Mouse (Mus musculus) heart, embryonic 13.5 days (tissue): ENCODE results near the gene Fnip2. TPM values are rescaled to one million over a fixed set of nuclear protein-coding genes. Genes with fewer than 3 reads are reported as not detected.

Source experiments
- ATAC-seq: fragments of 200-750 bp; cut with Nextera tagmentation; 2 replicates; pipeline ENCODE4 v1.8.0; 2017; ENCODE audit warnings: moderate TSS enrichment; ENCODE audit not compliant: insufficient number of reproducible peaks, low FRiP score, low TSS enrichment; ENCODE audit errors: extremely low read depth
- H3K27ac ChIP-seq: fragments of 300-500 bp; sonication (generic); replicated peaks from 2 replicates; pipeline ENCODE4 v1.5.1; 2015; ENCODE audit warnings: moderate library complexity, mild to moderate bottlenecking, inconsistent platforms
- H3K27me3 ChIP-seq: fragments of 300-500 bp; sonication (generic); replicated peaks from 2 replicates; pipeline ENCODE4 v1.6.1; 2015; ENCODE audit warnings: mild to moderate bottlenecking, inconsistent platforms
- H3K36me3 ChIP-seq: fragments of 300-500 bp; sonication (generic); 2 replicates; pipeline ENCODE4 v1.6.1; 2015; ENCODE audit warnings: mild to moderate bottlenecking, inconsistent platforms
- H3K4me1 ChIP-seq: fragments of 300-500 bp; sonication (generic); 2 replicates; pipeline ENCODE4 v1.6.1; 2015; ENCODE audit warnings: inconsistent platforms
- H3K4me2 ChIP-seq: fragments of 300-500 bp; sonication (generic); 2 replicates; pipeline ENCODE4 v1.6.1; 2015; ENCODE audit warnings: inconsistent platforms, mild to moderate bottlenecking, moderate library complexity
- H3K4me3 ChIP-seq: fragments of 300-500 bp; sonication (generic); 2 replicates; pipeline ENCODE4 v1.5.1; 2015; ENCODE audit warnings: moderate library complexity, mild to moderate bottlenecking, inconsistent platforms
- H3K9ac ChIP-seq: fragments of 300-500 bp; sonication (generic); 2 replicates; pipeline ENCODE4 v1.6.1; 2015; ENCODE audit warnings: inconsistent platforms, mild to moderate bottlenecking, moderate library complexity
- H3K9me3 ChIP-seq: fragments of 300-500 bp; sonication (generic); 2 replicates; pipeline ENCODE4 v1.6.1; 2016; ENCODE audit warnings: inconsistent platforms
- WGBS: fragments of 180-500 bp; shearing (Covaris S2); methylation state at CpG from one replicate; pipeline ENCODE4 v1.1.7; 2015; ENCODE audit warnings: mixed read lengths; 5-methylcytosine and 5-hydroxymethylcytosine counted together
- polyA plus RNA-seq: library from polyadenylated mRNA; unstranded; fragments of >200 nt; fragmentation: Nextera tagmentation; extraction: Ambion mirVana; gene quantifications from 2 replicates; pipeline ENCODE4 v1.2.1, GENCODE M21; 2015

Fnip2 gene
- polyA plus RNA-seq, 1 experiment from 2014 or later, result 2.2 TPM

GRCm38 (mm10) chr3:79563511-79563910 is 4.1 kb downstream of the Fnip2 start:
- H3K4me2 ChIP-seq, result no peak overlapping the region
- H3K36me3 ChIP-seq, result no peaks in the 10 kb centered on the region
- ATAC-seq, result no peak
- no peaks in the 10 kb centered on the region for H3K27me3 ChIP-seq
- H3K9ac ChIP-seq, result no peak overlapping the region
- no peaks in the 10 kb centered on the region for H3K9me3 ChIP-seq
- 67% methylated on average over 2 of the region's 2 CpGs for WGBS
- no peak overlapping the region for H3K4me3 ChIP-seq
- H3K4me1 ChIP-seq, result peaks cover 30% of the 10 kb centered on the region
- no peak overlapping the region for H3K27ac ChIP-seq

DNA sequence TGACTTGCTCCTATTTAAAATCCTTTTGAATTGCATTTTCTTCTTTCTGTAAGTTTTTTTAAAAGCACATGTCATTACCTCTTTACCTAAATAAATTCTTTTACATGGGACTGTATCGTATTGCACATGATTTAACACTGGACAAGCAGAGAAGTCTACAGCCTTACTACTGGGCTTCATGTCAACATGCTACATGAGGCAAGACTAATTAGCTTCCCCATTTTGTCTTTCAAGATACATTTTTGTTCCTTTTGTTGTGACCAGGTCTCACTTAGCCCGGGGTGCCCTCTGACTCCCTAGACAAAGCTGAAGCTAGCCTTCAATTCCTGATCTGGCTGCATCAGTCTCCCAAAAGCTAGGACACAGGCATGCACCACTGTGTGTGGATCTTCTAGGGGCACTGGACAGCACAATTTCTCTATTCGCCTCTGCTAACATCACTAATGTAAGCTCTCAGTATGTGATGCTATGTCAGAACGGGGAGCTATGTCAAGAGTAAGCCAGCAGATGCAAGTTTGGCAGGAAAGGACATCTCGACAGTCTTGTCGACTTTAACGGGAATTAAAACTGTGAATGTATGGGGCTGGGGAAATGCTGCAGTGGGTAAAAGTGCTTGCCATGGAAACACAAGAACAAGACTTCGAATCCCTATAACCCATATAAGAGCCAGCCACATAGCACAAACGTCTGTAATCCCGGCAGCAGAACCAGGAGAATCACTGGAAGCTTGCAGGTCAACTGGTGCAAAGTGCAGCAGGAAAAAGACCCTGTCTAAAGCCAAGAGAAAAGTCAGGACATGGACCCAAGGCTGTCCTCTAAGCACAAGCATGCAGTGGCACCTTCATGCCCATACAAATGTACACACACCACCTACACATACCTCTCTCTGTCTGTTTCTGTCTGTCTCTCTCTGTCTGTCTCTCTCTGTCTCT is 5.5 kb downstream of the Fnip2 start:
- Histone ChIP-seq H3K27ac (no peak overlapping the region), H3K9ac (no peak overlapping the region), H3K9me3 (no peaks in the 10 kb centered on the region), H3K4me3 (no peak overlapping the region), H3K36me3 (no peaks in the 10 kb centered on the region), H3K4me1 (peaks cover 30% of the 10 kb centered on the region), H3K4me2 (no peak overlapping the region), H3K27me3 (no peaks in the 10 kb centered on the region)
- 80% methylated on average over 10 of the region's 10 CpGs for WGBS
- no peak for ATAC-seq

DNA sequence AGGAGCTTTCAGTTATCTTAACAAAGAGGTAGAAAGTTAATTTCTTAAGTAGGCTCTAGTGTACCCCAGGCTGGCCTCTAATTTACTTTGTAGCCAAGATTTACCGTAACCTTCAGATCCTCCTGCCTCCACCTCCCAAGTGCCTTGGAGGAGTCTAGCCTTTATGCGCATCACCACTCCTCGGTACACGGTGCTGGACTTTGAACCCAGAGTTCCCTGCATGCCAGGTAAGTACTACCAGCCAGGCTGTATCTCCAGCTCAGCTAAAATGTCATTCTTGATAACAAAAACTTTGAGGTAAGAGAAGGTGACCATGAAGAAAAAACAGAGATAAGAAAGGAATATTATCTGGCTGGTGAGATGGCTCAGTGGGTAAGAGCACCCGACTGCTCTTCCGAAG is 7.0 kb downstream of the Fnip2 start:
- no peak for ATAC-seq
- Histone ChIP-seq H3K4me2 (no peak overlapping the region), H3K9me3 (no peaks in the 10 kb centered on the region), H3K36me3 (no peaks in the 10 kb centered on the region), H3K4me1 (peaks cover 21% of the 10 kb centered on the region), H3K9ac (no peak overlapping the region), H3K27me3 (no peaks in the 10 kb centered on the region), H3K27ac (no peak overlapping the region), H3K4me3 (no peak overlapping the region)
- 85% methylated on average over 6 of the region's 6 CpGs for WGBS

- Histone ChIP-seq H3K9me3 (no peaks in the 10 kb centered on the region), H3K27ac (peak overlapping the region; percentile 56), H3K4me3 (no peak overlapping the region), H3K36me3 (no peaks in the 10 kb centered on the region), H3K4me2 (no peak overlapping the region), H3K4me1 (peaks cover 13% of the 10 kb centered on the region), H3K9ac (no peak overlapping the region), H3K27me3 (no peaks in the 10 kb centered on the region)
- ATAC-seq, result no peak
- 72% methylated on average over 5 of the region's 5 CpGs for WGBS
Measured at GRCm38 (mm10) chr3:79559773-79560045, 7.9 kb downstream of the Fnip2 start.

DNA sequence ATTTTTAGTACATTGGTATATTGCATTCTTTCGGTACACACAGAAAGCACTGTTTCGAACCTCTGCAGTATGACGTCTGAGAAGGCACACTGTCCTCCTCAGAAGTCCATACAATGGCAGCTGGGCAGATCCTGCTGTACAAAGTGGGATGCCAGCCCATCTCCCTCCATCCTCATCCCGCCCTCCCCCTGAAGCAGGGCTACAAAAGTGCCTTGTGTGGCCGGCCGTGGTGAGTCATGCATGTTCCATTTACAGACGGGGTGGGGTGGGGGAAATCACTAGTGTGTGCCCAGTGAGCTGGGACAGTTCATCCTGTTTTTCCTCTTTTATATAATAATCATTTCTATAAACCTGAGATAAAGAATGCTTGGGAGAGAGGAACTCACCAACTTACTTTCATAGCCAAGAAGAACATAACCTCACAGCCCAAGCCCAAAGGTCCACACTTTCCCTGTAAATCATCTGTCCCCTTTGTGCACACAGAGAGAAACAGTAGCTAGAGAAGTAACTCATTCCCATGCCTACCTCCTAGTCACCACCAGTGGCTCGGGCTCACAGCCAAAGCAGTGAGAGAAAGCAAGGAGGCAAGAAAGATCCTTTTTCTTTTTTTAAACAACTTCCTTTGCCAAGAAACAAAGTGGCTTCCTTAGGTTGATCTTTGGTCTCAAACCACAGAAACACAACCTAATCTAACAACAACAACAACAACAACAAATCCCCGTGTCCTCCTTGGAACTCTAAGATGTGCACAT is 8.4 kb downstream of the Fnip2 start:
- Histone ChIP-seq H3K4me1 (peaks cover 11% of the 10 kb centered on the region), H3K4me3 (no peak overlapping the region), H3K27ac (peak overlapping the region; percentile 56), H3K4me2 (no peak overlapping the region), H3K27me3 (no peaks in the 10 kb centered on the region), H3K9ac (no peak overlapping the region), H3K36me3 (no peaks in the 10 kb centered on the region), H3K9me3 (no peaks in the 10 kb centered on the region)
- WGBS, result 62% methylated on average over 9 of the region's 9 CpGs
- no peak for ATAC-seq

- H3K4me1 ChIP-seq, result peaks cover 16% of the 10 kb centered on the region
- H3K27ac ChIP-seq, result no peak overlapping the region
- no peak overlapping the region for H3K4me3 ChIP-seq
- no peak for ATAC-seq
- H3K9ac ChIP-seq, result no peak overlapping the region
- no peaks in the 10 kb centered on the region for H3K36me3 ChIP-seq
- WGBS, result 72% methylated on average over 6 of the region's 6 CpGs
- no peak overlapping the region for H3K4me2 ChIP-seq
- H3K27me3 ChIP-seq, result no peaks in the 10 kb centered on the region
- H3K9me3 ChIP-seq, result no peaks in the 10 kb centered on the region
Measured at GRCm38 (mm10) chr3:79555061-79555460, 12.5 kb downstream of the Fnip2 start.

DNA sequence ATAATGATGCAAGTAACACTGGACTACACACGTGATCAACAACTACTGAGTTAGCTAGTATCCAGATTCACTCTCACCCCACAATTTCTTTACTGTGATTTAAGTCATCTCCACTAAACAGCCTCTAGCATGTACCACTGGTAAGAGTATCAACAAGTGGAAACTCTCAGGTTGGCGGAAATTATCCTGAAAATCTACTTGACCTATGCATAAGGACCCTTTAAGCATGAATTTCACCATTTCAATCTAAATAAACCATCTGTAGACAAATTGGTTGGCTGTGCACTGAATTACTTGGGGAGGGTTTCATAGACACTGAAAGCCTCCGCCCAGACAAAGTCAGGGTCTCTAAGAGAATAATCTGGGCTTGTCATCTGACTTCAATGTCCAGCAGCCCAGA is 13.8 kb downstream of the Fnip2 start:
- no peak for ATAC-seq
- H3K27ac ChIP-seq, result no peak overlapping the region
- no peaks in the 10 kb centered on the region for H3K27me3 ChIP-seq
- no peaks in the 10 kb centered on the region for H3K36me3 ChIP-seq
- H3K9ac ChIP-seq, result no peak overlapping the region
- H3K4me1 ChIP-seq, result peaks cover 14% of the 10 kb centered on the region
- no peaks in the 10 kb centered on the region for H3K9me3 ChIP-seq
- H3K4me2 ChIP-seq, result no peak overlapping the region
- H3K4me3 ChIP-seq, result no peak overlapping the region
- WGBS, result 87% methylated on average over 3 of the region's 3 CpGs

GRCm38 (mm10) chr3:79551826-79552552 is 15.6 kb downstream of the Fnip2 start:
- no peak for ATAC-seq
- Histone ChIP-seq H3K9me3 (no peaks in the 10 kb centered on the region), H3K4me1 (peaks cover 13% of the 10 kb centered on the region), H3K27ac (no peak overlapping the region), H3K36me3 (no peaks in the 10 kb centered on the region), H3K4me3 (no peak overlapping the region), H3K27me3 (no peaks in the 10 kb centered on the region), H3K4me2 (no peak overlapping the region), H3K9ac (no peak overlapping the region)
- 89% methylated on average over 9 of the region's 10 CpGs for WGBS

GRCm38 (mm10) chr3:79549751-79550393 is 17.7 kb downstream of the Fnip2 start:
- Histone ChIP-seq H3K4me1 (peaks cover 13% of the 10 kb centered on the region), H3K4me2 (no peak overlapping the region), H3K36me3 (no peaks in the 10 kb centered on the region), H3K9me3 (no peaks in the 10 kb centered on the region), H3K27ac (no peak overlapping the region), H3K27me3 (no peaks in the 10 kb centered on the region), H3K4me3 (no peak overlapping the region), H3K9ac (no peak overlapping the region)
- 91% methylated on average over 8 of the region's 8 CpGs for WGBS
- no peak for ATAC-seq

- H3K9me3 ChIP-seq, result no peaks in the 10 kb centered on the region
- no peaks in the 10 kb centered on the region for H3K36me3 ChIP-seq
- H3K4me3 ChIP-seq, result no peak overlapping the region
- no peak for ATAC-seq
- peaks cover 15% of the 10 kb centered on the region for H3K4me1 ChIP-seq
- H3K27me3 ChIP-seq, result no peaks in the 10 kb centered on the region
- 0 out of 2 replicates have a peak overlapping the region, but pooled peaks have one; percentile 3 for H3K9ac ChIP-seq
- H3K27ac ChIP-seq, result no peak overlapping the region
- WGBS, result 59% methylated on average over 17 of the region's 17 CpGs
- H3K4me2 ChIP-seq, result no peak overlapping the region
Measured at GRCm38 (mm10) chr3:79548681-79549437, 18.7 kb downstream of the Fnip2 start.
